Mouse (Mus musculus) activated CD4-positive, CD25-positive, alpha-beta regulatory T cell, adult 9 weeks (primary cell): Measurements from ENCODE around the gene Srm. TPM values are rescaled to one million over a fixed set of nuclear protein-coding genes. Genes with fewer than 3 reads are reported as not detected.

ENCODE experiments used
- polyA plus RNA-seq: library from polyadenylated mRNA; unstranded; fragments of 100-300 nt; shearing (Covaris generic); gene quantifications from one replicate; pipeline ENCODE4 v1.2.1, GENCODE M21; 2017

Srm gene
- polyA plus RNA-seq = 13.7 TPM

DNA sequence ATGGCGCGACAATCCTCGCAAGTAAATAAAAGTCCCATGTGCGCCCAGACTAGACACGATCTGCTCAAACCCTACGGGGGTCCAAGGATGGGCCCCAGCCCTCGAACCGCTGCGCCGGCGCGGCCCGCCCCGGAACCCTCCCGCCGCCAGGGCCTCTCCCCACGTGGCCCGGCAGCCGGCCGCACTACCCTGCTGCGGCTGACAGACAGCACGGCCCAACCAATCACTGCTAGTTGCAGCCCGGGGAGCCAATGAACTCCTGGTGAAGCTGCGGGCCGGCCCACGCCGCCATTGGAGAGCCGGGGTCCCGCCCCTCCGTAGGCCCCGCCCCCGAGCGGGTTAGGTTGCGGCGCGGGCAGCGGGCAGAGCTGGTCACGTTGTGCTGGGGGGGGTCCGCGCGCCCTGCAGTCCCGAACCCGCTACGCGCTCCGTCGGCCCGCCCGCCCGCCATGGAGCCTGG lies at the start of gene Srm:
Gene Srm (plus strand): TSS at position 333 of the 460 bp plus-strand sequence.

DNA sequence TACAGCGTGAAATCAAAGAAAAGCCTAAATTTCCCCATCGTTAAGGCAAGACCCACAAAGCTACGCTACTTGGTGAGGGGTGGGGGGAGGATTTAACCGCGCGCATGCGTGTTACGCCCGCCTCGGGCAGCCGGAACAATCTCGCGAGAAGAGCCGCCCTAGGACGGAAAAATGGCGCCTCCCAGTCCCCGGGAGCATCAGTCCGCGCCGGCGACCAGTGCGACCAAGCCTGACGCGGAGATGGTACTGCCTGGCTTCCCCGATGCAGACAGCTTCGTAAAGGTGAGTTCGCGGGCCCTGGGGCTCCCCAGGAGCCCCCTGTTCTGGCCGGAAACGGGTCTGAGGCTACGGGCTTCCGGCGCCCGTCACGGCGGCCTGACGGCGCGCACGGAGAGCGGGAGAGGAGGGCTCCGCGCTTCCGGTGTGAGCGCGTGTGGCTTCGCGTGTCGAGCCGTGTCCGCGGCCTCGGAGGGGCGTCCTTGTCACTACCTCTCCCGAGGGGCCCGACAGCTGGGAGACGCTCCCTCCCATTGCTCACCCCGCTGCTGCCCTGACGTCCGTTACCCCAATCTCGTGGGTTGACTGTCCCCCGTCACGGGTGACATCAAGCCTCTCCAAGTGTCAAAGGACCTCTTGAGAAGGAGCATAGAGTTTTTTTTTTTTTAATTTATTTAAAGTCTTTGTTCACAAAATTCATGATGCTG lies 32.9 kb upstream of the Srm start, which contains the start of gene Exosc10:
Gene Exosc10 (plus strand): TSS at position 133 of the 704 bp plus-strand sequence.

DNA sequence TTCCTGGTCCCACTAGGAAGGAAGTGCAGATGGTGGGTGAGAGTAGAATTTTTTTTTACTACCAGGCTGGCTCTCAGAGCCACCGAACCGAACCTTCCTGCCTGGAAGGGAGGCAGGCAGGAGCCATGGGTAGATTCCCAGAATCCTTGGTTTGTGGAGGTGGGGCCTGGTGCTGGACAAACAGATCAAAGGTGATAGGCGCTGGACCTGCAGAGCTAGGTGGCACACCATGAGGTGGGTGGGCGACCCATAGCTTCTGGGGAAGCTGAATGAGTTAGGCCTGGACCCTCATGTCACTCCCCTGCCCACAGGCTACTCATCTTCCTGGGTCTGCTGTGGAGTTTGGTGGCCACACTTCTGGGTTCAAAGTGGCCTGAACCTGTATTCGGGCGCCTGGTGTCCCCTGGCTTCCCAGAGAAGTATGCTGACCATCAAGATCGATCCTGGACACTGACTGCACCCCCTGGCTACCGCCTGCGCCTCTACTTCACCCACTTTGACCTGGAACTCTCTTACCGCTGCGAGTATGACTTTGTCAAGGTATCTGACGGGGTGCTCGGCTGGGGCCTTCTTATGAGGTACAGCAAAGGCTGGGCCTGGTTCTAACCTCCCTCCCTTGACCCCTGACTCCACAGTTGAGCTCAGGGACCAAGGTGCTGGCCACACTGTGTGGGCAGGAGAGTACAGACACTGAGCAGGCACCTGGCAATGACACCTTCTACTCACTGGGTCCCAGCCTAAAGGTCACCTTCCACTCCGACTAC lies 11.2 kb downstream of the Srm start, which contains the start of gene Masp2:
Gene Masp2 (plus strand): TSS at position 198 of the 764 bp plus-strand sequence.

GRCm38 (mm10) chr4:148626623-148627185 lies 35.4 kb downstream of the Srm start, which contains the start of gene Tardbp:
TSS of gene Tardbp (minus strand) at chr4:148627019.

DNA sequence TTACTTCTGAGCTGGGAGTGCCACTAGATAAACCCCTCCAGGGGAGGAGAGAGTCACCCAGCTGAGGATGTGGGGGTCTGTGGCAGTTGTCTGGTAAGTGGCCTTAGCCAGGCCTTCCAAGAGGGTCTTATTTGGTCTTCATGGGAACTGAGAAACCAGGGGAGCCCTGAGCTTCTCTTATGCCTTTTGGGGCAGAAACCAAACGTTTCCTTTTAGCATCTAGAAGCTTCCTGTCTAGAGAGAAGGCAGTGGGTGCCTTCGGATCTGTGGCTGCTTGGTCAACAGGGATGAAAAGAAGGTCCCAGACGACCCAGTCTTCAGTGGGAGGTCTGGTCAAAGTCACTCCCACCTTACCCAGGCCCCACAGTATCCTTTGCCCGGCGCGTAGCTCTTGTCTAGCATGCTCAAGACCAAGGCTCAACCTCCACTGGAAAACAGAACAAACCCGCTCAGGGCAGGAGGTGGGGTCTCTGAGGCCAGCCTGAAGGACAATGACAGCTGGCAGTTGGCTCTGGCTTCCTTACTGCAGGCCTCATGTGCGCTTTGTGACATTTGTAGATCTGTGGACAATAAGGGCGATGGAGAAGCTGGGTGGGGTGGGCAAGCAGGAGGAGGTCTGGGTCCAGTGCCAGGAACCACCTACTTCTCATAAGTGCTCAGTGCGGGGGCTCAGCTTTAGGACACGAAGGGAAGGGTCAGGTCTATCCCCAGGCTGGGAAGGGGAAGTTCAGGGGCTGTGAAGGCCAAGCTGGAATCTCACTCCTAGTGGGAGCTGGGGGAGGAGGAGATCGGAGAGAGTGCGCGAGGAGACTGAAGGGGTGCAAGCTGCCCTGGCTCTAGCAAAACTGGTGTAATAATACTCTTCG lies 52.2 kb downstream of the Srm start, which contains the start of gene Gm572:
Gene Gm572 (plus strand): TSS at position 27 of the 866 bp plus-strand sequence.

Other genes with a start within 250 kb of the Srm start
- gene Ubiad1, start 146.7 kb upstream of the Srm start, polyA plus RNA-seq = 21.7 TPM
- 29.3 TPM for gene Mtor, start 142.9 kb upstream of the Srm start, polyA plus RNA-seq
- 0.21 TPM for gene Angptl7, start 91.0 kb upstream of the Srm start, polyA plus RNA-seq
- gene Exosc10, start 33.1 kb upstream of the Srm start, polyA plus RNA-seq = 120 TPM
- gene Masp2, start 11.1 kb downstream of the Srm start, polyA plus RNA-seq = 0.20 TPM
- gene Tardbp, start 35.5 kb downstream of the Srm start, polyA plus RNA-seq = 287 TPM
- not detected for gene Gm572, start 51.8 kb downstream of the Srm start, polyA plus RNA-seq
- 3.3 TPM for gene Casz1, start 212.9 kb downstream of the Srm start, polyA plus RNA-seq